Comparison of ENCODE assay signal across 9 mouse cellular contexts in genomic region chr7:99229411-99229810, GRCm38 (mm10). TPM values are rescaled to one million over a fixed set of nuclear protein-coding genes. Genes with fewer than 3 reads are reported as not detected.
A peak's percentile ranks its signal among the peaks of the same experiment; 100 is the strongest.
DNase-seq lines count a peak whose midpoint lies in the region; ATAC-seq and TF ChIP-seq lines count a peak whose summit lies in the region.
"Had no signal": no experiment of that assay in that cellular context is flagged by ENCODE, and none has a peak within 500 bp of the region (broad histone marks: within the 10 kb centered on the region; RNA-seq: fewer than 3 reads in every experiment).

No protein-coding gene starts in this region.

- peak; percentile 63 for TF ChIP-seq CTCF in forebrain, postnatal 0 days (IDR thresholded peaks at IDR 0.05; ENCODE audit: low read depth)
- peak; percentile 66 for TF ChIP-seq CTCF in midbrain, postnatal 0 days (IDR thresholded peaks at IDR 0.05)

- 10% methylated on average over 2 of the region's 2 CpGs for WGBS in forebrain, postnatal 0 days
- WGBS in midbrain, postnatal 0 days = 8% methylated on average over 2 of the region's 2 CpGs

- ATAC-seq in forebrain, postnatal 0 days = no peak
- no peak for ATAC-seq in midbrain, postnatal 0 days (ENCODE audit: low FRiP score)

- no peaks in the 10 kb centered on the region for H3K4me1 ChIP-seq in forebrain, postnatal 0 days (ENCODE audit: insufficient read depth)
- H3K4me1 ChIP-seq in midbrain, postnatal 0 days (ENCODE audit: insufficient read depth, low read length) = no peaks in the 10 kb centered on the region
- H3K4me1 ChIP-seq: megakaryocyte, embryonic 14.5 days had no signal

- no peaks in the 10 kb centered on the region for H3K9me3 ChIP-seq in forebrain, postnatal 0 days (ENCODE audit: low read length)
- H3K9me3 ChIP-seq in midbrain, postnatal 0 days (ENCODE audit: low read length) = no peaks in the 10 kb centered on the region
- H3K9me3 ChIP-seq: megakaryocyte, embryonic 14.5 days had no signal

- H3K27me3 ChIP-seq in forebrain, postnatal 0 days (ENCODE audit: insufficient read depth, low read length) = no peaks in the 10 kb centered on the region
- no peaks in the 10 kb centered on the region for H3K27me3 ChIP-seq in midbrain, postnatal 0 days (ENCODE audit: insufficient read depth, low read length)

- no peak overlapping the region for H3K27ac ChIP-seq in forebrain, postnatal 0 days (ENCODE audit: low read depth, low read length)
- H3K27ac ChIP-seq in midbrain, postnatal 0 days (ENCODE audit: low read depth, low read length) = no peak overlapping the region

- H3K36me3 ChIP-seq in forebrain, postnatal 0 days (ENCODE audit: insufficient read depth) = no peaks in the 10 kb centered on the region
- H3K36me3 ChIP-seq in midbrain, postnatal 0 days (ENCODE audit: insufficient read depth, low read length) = no peaks in the 10 kb centered on the region

- peak; percentile 46 for DNase-seq in gastrocnemius, adult 18-20 months (ENCODE audit: low spot score)
- no peak for DNase-seq in gastrocnemius, postnatal 4 days (ENCODE audit: low spot score in 2 of 2)
- peak; percentile 46 for DNase-seq in urinary bladder, postnatal 14 days (ENCODE audit: low spot score)
- no peak for DNase-seq in urinary bladder, adult 2 months (ENCODE audit: low spot score)
- DNase-seq in forebrain, postnatal 0 days = peak; percentile 54
- DNase-seq in kidney, postnatal 4 days = peak; percentile 68 to 76
- peak; percentile 52 for DNase-seq in midbrain, postnatal 0 days (ENCODE audit: low spot score)
- no peak for DNase-seq in c-Kit-positive CD71-positive TER-119-positive erythroid progenitor cells, embryonic 14.5 days (ENCODE audit: low spot score)

- H3K4me3 ChIP-seq in forebrain, postnatal 0 days (ENCODE audit: low read depth, low read length) = no peak overlapping the region
- no peak overlapping the region for H3K4me3 ChIP-seq in midbrain, postnatal 0 days (ENCODE audit: low read depth, low read length)
- H3K4me3 ChIP-seq: megakaryocyte, embryonic 14.5 days had no signal

- H3K4me2 ChIP-seq in forebrain, postnatal 0 days (ENCODE audit: low read depth) = no peak overlapping the region
- H3K4me2 ChIP-seq in midbrain, postnatal 0 days (ENCODE audit: low read depth, low read length, poor library complexity, severe bottlenecking) = no peak overlapping the region

- no peak overlapping the region for H3K9ac ChIP-seq in forebrain, postnatal 0 days
- H3K9ac ChIP-seq in midbrain, postnatal 0 days (replicated peaks; ENCODE audit: low read length, poor library complexity, severe bottlenecking) = no peak overlapping the region

RNA-seq across cellular contexts. Expression of gene Mogat2, which starts 9.0 kb away (rescaled TPM):
- not detected for total RNA-seq in gastrocnemius, adult 18-20 months (2021)
- total RNA-seq in gastrocnemius, postnatal 4 days (2021) = under 1 TPM; 0.15 to 0.16 TPM
- 1.0 and 1.3 TPM in 2 replicates for polyA plus RNA-seq in urinary bladder, adult 2 months (2012; rRNA removed)
- total RNA-seq in forebrain, postnatal 0 days (2014; rRNA removed) = 0.24 and 0.31 TPM in 2 replicates
- polyA plus RNA-seq in forebrain, postnatal 0 days (2015; fragmentation: Nextera tagmentation; extraction: Ambion mirVana) = 0.18 and 0.23 TPM in 2 replicates
- total RNA-seq in midbrain, postnatal 0 days (2014; rRNA removed) = 0.71 TPM in 1 of 2 replicates, not detected in the other
- 0.33 and 0.38 TPM in 2 replicates for polyA plus RNA-seq in midbrain, postnatal 0 days (2015; fragmentation: Nextera tagmentation; extraction: Ambion mirVana)

RNA-seq across cellular contexts. Expression of gene Map6, which starts 37.8 kb away (rescaled TPM):
- 1 to 10 TPM; 4.7 to 5.7 TPM for total RNA-seq in gastrocnemius, adult 18-20 months (2021)
- 10 to 100 TPM in 1 of 2 experiments, 1 to 10 TPM in 1; 8.3 to 11.5 TPM for total RNA-seq in gastrocnemius, postnatal 4 days (2021)
- polyA plus RNA-seq in urinary bladder, adult 2 months (2012; rRNA removed) = 13.1 and 16.0 TPM in 2 replicates
- 187 and 234 TPM in 2 replicates for total RNA-seq in forebrain, postnatal 0 days (2014; rRNA removed)
- polyA plus RNA-seq in forebrain, postnatal 0 days (2015; fragmentation: Nextera tagmentation; extraction: Ambion mirVana) = 71.9 and 98.0 TPM in 2 replicates
- total RNA-seq in midbrain, postnatal 0 days (2014; rRNA removed) = 326 and 332 TPM in 2 replicates
- polyA plus RNA-seq in midbrain, postnatal 0 days (2015; fragmentation: Nextera tagmentation; extraction: Ambion mirVana) = 117 and 126 TPM in 2 replicates

RNA-seq across cellular contexts. Expression of gene Dgat2, which starts 46.9 kb away (rescaled TPM):
- 10 to 100 TPM; 41.9 to 56.0 TPM for total RNA-seq in gastrocnemius, adult 18-20 months (2021)
- total RNA-seq in gastrocnemius, postnatal 4 days (2021) = 10 to 100 TPM; 13.0 to 20.0 TPM
- polyA plus RNA-seq in urinary bladder, adult 2 months (2012; rRNA removed) = 82.3 and 95.8 TPM in 2 replicates
- 37.1 and 41.3 TPM in 2 replicates for total RNA-seq in forebrain, postnatal 0 days (2014; rRNA removed)
- polyA plus RNA-seq in forebrain, postnatal 0 days (2015; fragmentation: Nextera tagmentation; extraction: Ambion mirVana) = 37.2 and 41.3 TPM in 2 replicates
- 34.5 and 35.3 TPM in 2 replicates for total RNA-seq in midbrain, postnatal 0 days (2014; rRNA removed)
- polyA plus RNA-seq in midbrain, postnatal 0 days (2015; fragmentation: Nextera tagmentation; extraction: Ambion mirVana) = 32.0 and 33.1 TPM in 2 replicates

Comparison
In these comparisons a context has a peak if more than half of its experiments do, and no peak if none do; other contexts are left out.
1. DNase-seq: peak in gastrocnemius, adult 18-20 months (single experiment), urinary bladder, postnatal 14 days (single experiment), forebrain, postnatal 0 days (single experiment), kidney, postnatal 4 days (2 of 2) and midbrain, postnatal 0 days (single experiment); none in gastrocnemius, postnatal 4 days (0 of 2), urinary bladder, adult 2 months (single experiment) and c-Kit-positive CD71-positive TER-119-positive erythroid progenitor cells, embryonic 14.5 days (single experiment).
2. RNA of gene Map6, which starts 37.8 kb away (total RNA-seq): 326 to 332 TPM in midbrain, postnatal 0 days and 187 to 234 TPM in forebrain, postnatal 0 days; 8.3 to 11.5 TPM in gastrocnemius, postnatal 4 days and 4.7 to 5.7 TPM in gastrocnemius, adult 18-20 months; every median in the first group is over 10 times any median in the second.